Mouse (Mus musculus) hindbrain, embryonic 10.5 days (tissue): ENCODE data around the gene Chst3. TPM values are rescaled to one million over a fixed set of nuclear protein-coding genes. Genes with fewer than 3 reads are reported as not detected.
A peak's percentile ranks its signal among the peaks of the same experiment; 100 is the strongest.
"Not testable (repeated sequence)": the region's sequence is repeated elsewhere in the genome, so short reads cannot be mapped to it uniquely, and the experiment has no call there.

Experiments used
- DNase-seq: peaks from one replicate; pipeline ENCODE4 v3.0.0-alpha.2; 2017; ENCODE audit warnings: low spot score
- H3K27ac ChIP-seq: fragments of 300-500 bp; sonication (generic); 2 replicates; pipeline ENCODE4 v1.5.1; 2016; ENCODE audit warnings: mild to moderate bottlenecking, moderate library complexity
- H3K27me3 ChIP-seq: fragments of 300-500 bp; sonication (generic); 2 replicates; pipeline ENCODE4 v1.6.1; 2016; ENCODE audit warnings: mild to moderate bottlenecking; ENCODE audit not compliant: poor library complexity, insufficient read depth, severe bottlenecking
- H3K36me3 ChIP-seq: fragments of 300-500 bp; sonication (generic); 2 replicates; pipeline ENCODE4 v1.6.1; 2016; ENCODE audit warnings: mild to moderate bottlenecking, moderate library complexity
- H3K4me1 ChIP-seq: fragments of 300-500 bp; sonication (generic); replicated peaks from 2 replicates; pipeline ENCODE4 v1.6.1; 2016; ENCODE audit warnings: mild to moderate bottlenecking
- H3K4me3 ChIP-seq: fragments of 300-500 bp; sonication (generic); 2 replicates; pipeline ENCODE4 v1.5.1; 2016; ENCODE audit warnings: mild to moderate bottlenecking, moderate library complexity
- H3K9me3 ChIP-seq: fragments of 300-500 bp; sonication (generic); 2 replicates; pipeline ENCODE4 v1.6.1; 2016; ENCODE audit warnings: mild to moderate bottlenecking, moderate library complexity
- WGBS: fragments of 180-500 bp; shearing (Covaris S2); methylation state at CpG from one replicate; pipeline ENCODE4 v1.1.7; 2016; 5-methylcytosine and 5-hydroxymethylcytosine counted together
- polyA plus RNA-seq: library from polyadenylated mRNA; unstranded; fragments of >200 nt; fragmentation: Nextera tagmentation; extraction: Ambion mirVana; gene quantifications from 2 replicates; pipeline ENCODE4 v1.2.1, GENCODE M21; 2016

Gene Chst3
- polyA plus RNA-seq, 1 experiment from 2014 or later: 1.8 TPM

DNA sequence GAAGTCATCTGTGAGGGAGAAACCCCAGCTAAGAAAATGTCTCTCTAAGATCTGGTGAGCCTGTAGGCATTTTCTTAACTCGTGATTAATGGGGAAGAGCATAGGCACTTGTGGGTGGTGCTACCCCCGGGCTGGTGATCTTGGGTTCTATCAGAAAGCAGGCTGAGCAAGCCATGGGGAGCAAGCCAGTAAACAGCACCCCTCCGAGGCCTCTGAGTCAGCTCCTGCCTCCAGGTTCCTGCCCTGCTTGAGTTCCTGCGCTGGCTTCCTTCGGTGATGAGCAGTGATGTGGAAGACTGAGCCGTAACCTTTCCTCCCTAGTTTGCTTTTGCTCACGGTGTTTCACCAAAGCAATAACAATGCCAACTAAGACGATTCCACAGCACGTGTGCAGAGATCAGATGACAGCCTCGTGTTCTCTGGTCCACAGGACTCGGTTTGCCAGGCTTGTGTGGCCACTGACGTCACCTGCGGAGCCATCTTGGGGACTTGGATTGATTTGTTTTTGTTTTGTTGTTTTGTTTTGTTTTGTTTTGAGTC is 31.4 kb upstream of the Chst3 start:
- Histone ChIP-seq H3K36me3 (no peaks in the 10 kb centered on the region), H3K4me1 (peaks cover 19% of the 10 kb centered on the region)

DNA sequence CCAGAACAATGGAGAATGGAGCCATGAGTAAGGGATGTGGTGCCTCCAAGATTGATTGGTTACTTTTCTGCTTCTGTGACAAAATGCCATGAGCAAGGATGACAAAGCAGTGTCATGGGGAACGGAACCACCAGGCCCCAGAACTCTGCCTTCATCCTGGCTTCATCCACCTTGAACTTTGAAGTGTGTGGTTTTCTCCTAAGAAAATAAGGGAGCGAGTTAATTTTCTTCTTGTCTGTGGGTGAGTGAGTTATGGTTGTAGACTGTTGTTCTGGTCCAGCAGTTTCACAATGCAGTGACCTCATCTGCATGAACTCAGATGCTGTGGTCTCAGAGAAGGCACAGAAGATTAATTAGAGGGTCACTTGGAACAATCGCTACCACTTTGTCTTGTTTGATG is 29.3 kb upstream of the Chst3 start:
- H3K4me3 ChIP-seq, DNase-seq, H3K9me3 ChIP-seq, H3K36me3 ChIP-seq, H3K27ac ChIP-seq, H3K27me3 ChIP-seq: not testable (repeated sequence)
- WGBS: 79% methylated on average over 3 of the region's 3 CpGs
- H3K4me1 ChIP-seq: peaks cover 14% of the 10 kb centered on the region

More for the DNA sequence above, 31.4 kb upstream of the Chst3 start:
- no peak for DNase-seq
- Histone ChIP-seq H3K4me3 (no peak overlapping the region), H3K9me3 (no peaks in the 10 kb centered on the region), H3K27me3 (no peaks in the 10 kb centered on the region), H3K27ac (no peak overlapping the region)
- 79% methylated on average over 13 of the region's 13 CpGs for WGBS

DNA sequence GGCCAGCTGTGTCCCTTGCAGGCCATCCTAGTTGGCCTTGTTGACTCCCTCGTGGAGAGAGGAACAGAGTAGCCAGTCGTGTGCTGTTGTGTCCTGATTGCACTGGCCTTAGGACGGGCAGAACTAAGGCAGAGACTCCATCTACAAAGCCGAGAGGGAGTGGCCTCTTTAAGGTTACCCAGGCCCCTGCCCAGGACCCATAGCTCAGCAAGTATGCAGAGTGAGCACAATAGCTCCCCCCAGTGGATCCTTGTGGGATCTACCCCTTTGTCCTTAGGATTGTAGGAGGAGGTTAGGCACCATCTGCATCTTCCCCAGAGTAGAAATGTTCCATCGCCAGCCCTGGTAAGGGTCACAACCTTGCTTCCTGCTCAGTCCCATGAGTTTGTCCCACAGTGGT is 27.5 kb upstream of the Chst3 start:
- peak; percentile 72 for DNase-seq
- WGBS: 33% methylated on average over 5 of the region's 5 CpGs
- no peaks in the 10 kb centered on the region for H3K36me3 ChIP-seq

DNA sequence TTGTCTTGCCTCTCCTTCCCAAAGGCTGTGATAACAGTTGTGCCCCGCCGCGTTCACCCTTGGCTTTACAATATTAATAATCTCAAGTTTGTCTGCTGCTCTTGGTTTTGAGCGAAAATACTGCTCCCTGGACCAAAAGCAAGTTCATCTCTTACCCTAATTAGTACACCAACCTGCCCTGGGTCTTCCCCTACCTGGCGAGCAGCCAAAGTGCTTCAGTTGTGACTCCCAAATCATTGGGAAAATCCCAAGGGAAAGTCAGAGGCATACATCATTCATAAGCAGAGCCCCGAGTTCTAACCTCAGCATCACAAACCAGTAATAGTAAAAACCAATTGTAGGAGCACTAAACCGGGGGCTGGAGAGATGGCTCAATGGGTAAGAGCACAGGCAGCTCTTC is 26.6 kb upstream of the Chst3 start:
- DNase-seq: no peak
- Histone ChIP-seq H3K4me3 (no peak overlapping the region), H3K27ac (no peak overlapping the region), H3K27me3 (no peaks in the 10 kb centered on the region), H3K4me1 (peaks cover 5% of the 10 kb centered on the region; the same call in 1 of the 2 replicates), H3K36me3 (no peaks in the 10 kb centered on the region), H3K9me3 (no peaks in the 10 kb centered on the region)
- WGBS: 81% methylated on average over 7 of the region's 7 CpGs

More for the DNA sequence above, 27.5 kb upstream of the Chst3 start:
- Histone ChIP-seq H3K27me3 (no peaks in the 10 kb centered on the region), H3K4me3 (no peak overlapping the region), H3K27ac (no peak overlapping the region), H3K9me3 (no peaks in the 10 kb centered on the region), H3K4me1 (peaks cover 5% of the 10 kb centered on the region; the same call in 1 of the 2 replicates)

DNA sequence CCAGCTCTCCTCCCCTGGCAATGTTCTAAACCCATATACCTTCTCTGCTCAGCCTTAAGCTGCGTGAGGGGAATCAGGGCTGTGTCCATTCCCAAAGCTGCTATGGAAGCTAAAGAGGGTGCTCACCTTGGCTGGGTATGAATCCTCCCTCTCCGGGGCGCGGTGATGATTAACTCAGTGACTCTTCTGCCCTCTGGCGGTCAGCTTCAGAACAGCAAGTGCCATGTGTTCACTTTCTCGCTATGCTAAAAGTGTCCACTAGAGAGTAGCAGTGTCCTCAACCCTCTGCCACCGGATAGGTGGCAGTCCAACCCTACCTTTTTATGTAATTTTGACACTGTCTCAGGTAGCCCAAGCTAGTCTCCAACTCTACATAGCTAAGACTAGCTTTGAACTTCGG is 26.0 kb upstream of the Chst3 start:
- 4% methylated on average over 8 of the region's 8 CpGs for WGBS
- no peaks in the 10 kb centered on the region for H3K9me3 ChIP-seq
- no peak overlapping the region for H3K27ac ChIP-seq
- no peak overlapping the region for H3K4me3 ChIP-seq
- no peaks in the 10 kb centered on the region for H3K36me3 ChIP-seq
- H3K27me3 ChIP-seq: no peaks in the 10 kb centered on the region
- peak; percentile 89 for DNase-seq
- peaks cover 5% of the 10 kb centered on the region; the same call in 1 of the 2 replicates for H3K4me1 ChIP-seq

DNA sequence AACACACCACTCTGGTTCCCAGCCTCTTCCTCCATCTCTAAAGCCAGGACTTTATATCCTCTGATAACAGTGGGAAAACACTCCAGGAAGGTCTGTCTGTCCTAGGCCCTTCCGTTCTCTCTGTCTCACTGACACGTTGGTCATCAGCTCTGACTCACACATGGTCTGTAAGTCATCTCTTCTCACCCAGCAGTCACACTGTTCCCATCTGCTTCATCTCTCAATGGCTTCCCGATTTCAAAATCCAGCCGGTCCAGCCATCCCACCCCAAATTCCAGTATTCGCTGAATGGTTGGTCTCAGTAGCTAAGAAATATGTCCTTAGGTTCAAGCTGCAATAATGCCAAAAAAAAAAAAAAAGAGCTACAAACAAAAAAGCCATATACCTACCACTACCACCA is 24.9 kb upstream of the Chst3 start:
- 90% methylated on average over 5 of the region's 5 CpGs for WGBS
- peaks cover 5% of the 10 kb centered on the region; the same call in 1 of the 2 replicates for H3K4me1 ChIP-seq
- H3K36me3 ChIP-seq: no peaks in the 10 kb centered on the region
- DNase-seq: no peak
- H3K27ac ChIP-seq: no peak overlapping the region
- H3K4me3 ChIP-seq: no peak overlapping the region
- H3K27me3 ChIP-seq: no peaks in the 10 kb centered on the region
- no peaks in the 10 kb centered on the region for H3K9me3 ChIP-seq

DNA sequence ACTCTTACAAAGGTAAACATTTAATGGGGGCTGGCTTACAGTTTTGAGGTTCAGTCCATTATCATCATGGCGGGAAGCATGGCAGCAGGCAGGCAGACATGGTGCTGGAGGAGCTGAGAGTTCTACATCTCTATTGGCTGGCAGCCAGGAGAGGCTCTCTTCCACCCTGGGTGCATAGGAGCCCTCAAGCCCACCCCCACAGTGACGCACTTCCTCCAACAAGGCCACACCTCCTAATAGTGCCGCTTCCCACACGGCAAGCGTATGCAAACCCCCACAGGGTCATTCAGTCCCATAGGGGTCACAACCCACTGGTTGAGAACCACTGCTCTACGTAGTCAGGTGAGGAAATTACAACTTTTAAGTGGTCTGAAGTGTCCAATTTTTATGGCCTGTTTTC is 21.4 kb upstream of the Chst3 start:
- H3K27ac ChIP-seq: no peak overlapping the region
- no peaks in the 10 kb centered on the region for H3K9me3 ChIP-seq
- H3K36me3 ChIP-seq: no peaks in the 10 kb centered on the region
- no peaks in the 10 kb centered on the region for H3K27me3 ChIP-seq
- no peak overlapping the region for H3K4me3 ChIP-seq
- no peaks in the 10 kb centered on the region for H3K4me1 ChIP-seq
- 86% methylated on average over 6 of the region's 6 CpGs for WGBS
- no peak for DNase-seq

DNA sequence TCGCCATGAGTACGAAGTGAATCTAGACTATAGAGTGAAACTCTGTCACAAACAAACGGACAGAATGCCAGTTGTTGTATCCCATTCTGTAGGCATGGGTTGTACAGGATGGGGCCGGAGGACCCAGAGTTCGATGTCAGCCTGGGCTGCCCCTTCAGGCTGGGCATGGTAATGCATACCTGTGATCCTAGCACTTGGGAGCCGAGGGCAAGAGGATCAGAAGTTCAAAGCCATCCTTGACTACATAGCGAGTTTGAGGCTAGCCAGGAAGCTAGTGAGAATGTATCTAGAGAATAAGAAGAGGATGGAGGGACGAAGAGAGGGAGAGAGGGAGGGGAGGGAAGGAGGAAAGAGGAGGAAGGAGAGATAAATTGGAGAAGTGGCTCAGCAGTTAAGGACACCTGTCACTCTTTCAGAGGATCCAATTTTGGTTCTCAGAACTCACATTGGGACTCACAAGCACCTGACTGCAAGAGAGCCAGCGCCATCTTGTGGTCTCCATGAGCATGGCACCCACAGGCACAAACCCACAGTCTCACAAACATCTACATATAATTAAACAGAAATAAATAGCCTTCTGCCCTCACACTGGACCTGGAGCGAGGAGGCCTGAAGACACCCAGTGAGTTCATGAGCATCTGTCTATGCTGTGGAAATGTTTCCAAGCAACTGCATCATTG is 18.6 kb upstream of the Chst3 start:
- Histone ChIP-seq H3K36me3 (no peaks in the 10 kb centered on the region), H3K4me3 (no peak overlapping the region), H3K9me3 (no peaks in the 10 kb centered on the region), H3K4me1 (no peaks in the 10 kb centered on the region), H3K27ac (no peak overlapping the region), H3K27me3 (no peaks in the 10 kb centered on the region)
- peak; percentile 56 for DNase-seq
- WGBS: 64% methylated on average over 10 of the region's 10 CpGs

DNA sequence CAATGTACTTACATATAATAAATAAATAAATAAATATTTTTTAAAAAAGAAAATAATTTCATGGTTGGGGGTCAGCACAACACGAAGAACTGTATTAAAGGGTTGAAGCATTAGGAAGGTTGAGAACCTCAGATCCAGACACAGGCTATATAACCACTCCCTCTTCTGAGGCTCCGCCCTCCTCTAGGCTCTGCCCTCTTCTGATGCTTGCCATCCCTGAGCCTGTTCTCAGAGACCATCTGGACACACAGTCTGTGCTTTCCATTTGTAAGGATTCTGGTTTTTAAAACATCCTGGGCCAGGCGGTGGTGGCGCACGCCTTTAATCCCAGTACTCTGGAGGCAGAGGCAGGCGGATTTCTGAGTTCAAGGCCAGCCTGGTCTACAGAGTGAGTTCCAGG is 16.8 kb upstream of the Chst3 start:
- not testable (repeated sequence) for DNase-seq, H3K4me1 ChIP-seq, H3K9me3 ChIP-seq, H3K27me3 ChIP-seq, H3K4me3 ChIP-seq, H3K36me3 ChIP-seq, H3K27ac ChIP-seq
- 94% methylated on average over 6 of the region's 6 CpGs for WGBS

DNA sequence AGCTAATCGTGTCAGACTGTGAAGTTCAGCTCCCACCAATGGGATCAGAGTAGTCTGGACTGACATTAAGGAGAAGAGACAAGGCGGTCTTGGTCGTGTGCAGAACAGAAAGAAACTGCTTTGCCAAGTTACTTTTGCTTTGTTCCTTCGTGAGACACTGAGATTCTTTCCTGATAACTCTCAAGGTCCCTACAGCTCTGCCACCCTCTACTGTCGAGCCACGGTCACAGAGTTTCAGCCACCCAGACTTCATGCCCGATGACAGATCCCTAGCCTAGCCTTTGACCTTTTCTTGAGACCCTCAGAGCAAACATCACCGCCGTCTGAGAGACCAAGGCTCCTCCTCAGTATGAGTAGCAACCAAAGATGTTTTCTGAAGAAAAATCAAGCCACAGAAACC is 14.9 kb upstream of the Chst3 start:
- Histone ChIP-seq H3K4me1 (peaks cover 5% of the 10 kb centered on the region; the same call in 1 of the 2 replicates), H3K36me3 (no peaks in the 10 kb centered on the region), H3K27ac (no peak overlapping the region), H3K9me3 (no peaks in the 10 kb centered on the region), H3K4me3 (no peak overlapping the region), H3K27me3 (no peaks in the 10 kb centered on the region)
- DNase-seq: no peak
- WGBS: 79% methylated on average over 9 of the region's 9 CpGs

DNA sequence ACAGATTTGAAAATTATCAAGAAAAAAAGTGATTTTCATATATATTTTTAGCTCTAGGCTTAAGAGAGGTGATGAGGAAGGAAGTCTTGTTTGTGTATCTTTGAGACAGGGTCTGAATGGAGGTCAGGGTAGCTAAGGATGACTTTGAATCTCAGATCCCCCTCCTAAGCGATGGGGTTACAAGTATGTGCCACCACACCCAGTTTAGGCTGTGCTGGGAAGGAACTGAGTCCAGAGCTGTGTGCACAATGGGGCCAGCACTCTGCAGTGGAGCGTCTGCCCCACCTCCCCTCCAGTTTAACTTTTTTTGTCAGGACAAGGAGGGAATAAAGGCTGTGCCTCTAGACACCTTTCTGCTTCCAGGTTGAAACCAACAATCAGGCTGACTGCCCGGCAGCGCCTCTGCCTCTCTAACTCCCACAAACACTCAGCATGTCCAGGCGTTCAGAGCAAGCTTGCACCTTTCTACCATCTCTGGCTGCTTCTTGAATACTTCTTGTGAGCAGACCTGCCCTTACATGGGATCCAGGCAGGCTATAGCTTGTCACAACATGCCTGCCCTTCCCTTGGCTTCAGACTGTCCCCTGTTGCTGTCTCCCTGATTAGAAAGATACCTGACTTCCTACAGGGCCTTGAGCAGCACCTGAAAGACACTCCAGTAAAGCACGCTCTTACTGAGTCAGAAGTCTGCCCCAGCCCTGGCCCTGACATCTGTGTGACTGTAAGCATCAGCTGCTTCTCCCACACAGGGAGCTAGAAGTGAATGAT is 11.4 kb upstream of the Chst3 start:
- no peak overlapping the region for H3K27ac ChIP-seq
- no peaks in the 10 kb centered on the region for H3K36me3 ChIP-seq
- no peaks in the 10 kb centered on the region for H3K9me3 ChIP-seq
- 75% methylated on average over 6 of the region's 6 CpGs for WGBS
- peaks cover 15% of the 10 kb centered on the region for H3K4me1 ChIP-seq
- DNase-seq: no peak
- no peak overlapping the region for H3K4me3 ChIP-seq
- H3K27me3 ChIP-seq: no peaks in the 10 kb centered on the region

DNA sequence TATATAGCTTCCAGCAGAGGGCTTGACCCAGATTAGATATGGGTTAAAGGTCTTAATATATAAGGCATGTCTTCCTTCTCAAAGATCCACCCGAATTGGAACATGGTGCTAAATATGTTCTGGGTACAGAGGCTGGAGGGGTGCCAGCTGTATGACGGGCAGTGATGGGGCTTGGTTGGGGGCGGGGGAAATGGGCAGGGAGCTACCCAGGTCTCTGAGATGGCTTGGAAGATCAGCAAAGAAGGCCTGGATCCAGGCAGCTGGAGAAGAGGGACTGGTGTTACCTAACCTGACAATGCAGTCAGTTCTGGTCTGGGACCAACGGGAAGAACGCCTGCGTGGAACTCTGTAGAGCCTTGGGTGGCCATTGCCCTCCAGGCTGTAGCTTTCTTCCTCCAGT is 10.1 kb upstream of the Chst3 start:
- no peak for DNase-seq
- no peak overlapping the region for H3K27ac ChIP-seq
- peaks cover 15% of the 10 kb centered on the region for H3K4me1 ChIP-seq
- H3K27me3 ChIP-seq: no peaks in the 10 kb centered on the region
- H3K4me3 ChIP-seq: no peak overlapping the region
- 88% methylated on average over 6 of the region's 6 CpGs for WGBS
- H3K9me3 ChIP-seq: no peaks in the 10 kb centered on the region
- H3K36me3 ChIP-seq: no peaks in the 10 kb centered on the region

DNA sequence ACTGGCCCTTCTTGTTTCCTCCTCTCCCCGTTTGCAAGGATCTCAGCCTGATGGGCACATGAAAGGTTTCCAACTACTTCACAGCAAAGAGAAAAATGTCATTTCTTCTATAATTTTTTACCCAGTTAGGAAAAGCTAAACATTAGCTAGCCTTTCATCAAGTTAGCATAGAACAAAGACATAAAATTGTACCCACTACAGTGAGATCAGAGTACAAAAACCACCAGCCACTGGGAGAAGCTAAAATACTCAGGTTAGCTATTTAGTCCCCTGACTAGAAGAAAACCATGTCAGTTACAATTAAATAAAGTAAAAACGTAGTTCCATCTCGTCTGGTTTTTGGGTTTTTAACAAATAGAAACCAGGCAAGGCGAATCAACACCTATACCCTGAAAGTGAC is 8.6 kb upstream of the Chst3 start:
- H3K27me3 ChIP-seq: no peaks in the 10 kb centered on the region
- WGBS: 72% methylated on average over 4 of the region's 4 CpGs
- no peak for DNase-seq

More for the DNA sequence above, 8.6 kb upstream of the Chst3 start:
- no peaks in the 10 kb centered on the region for H3K9me3 ChIP-seq
- no peaks in the 10 kb centered on the region for H3K36me3 ChIP-seq
- H3K4me1 ChIP-seq: peaks cover 15% of the 10 kb centered on the region
- H3K27ac ChIP-seq: no peak overlapping the region
- no peak overlapping the region for H3K4me3 ChIP-seq
